Mouse (Mus musculus) lung, postnatal 0 days (tissue): ENCODE results near the gene Olfr148. TPM values are rescaled to one million over a fixed set of nuclear protein-coding genes. Genes with fewer than 3 reads are reported as not detected.

Experiments used
- ATAC-seq: fragments of 200-750 bp; cut with Nextera tagmentation; 2 replicates; pipeline ENCODE4 v1.8.0; 2017; ENCODE audit warnings: moderate library complexity
- DNase-seq: peaks from one replicate; pipeline ENCODE4 v3.0.0-alpha.2; 2016; ENCODE audit warnings: low spot score
- H3K27ac ChIP-seq: fragments of 300-500 bp; sonication (generic); 2 replicates; pipeline ENCODE4 v1.5.1; 2014; ENCODE audit warnings: antibody characterized with exemption, mild to moderate bottlenecking, low read length, mixed read lengths
- H3K27me3 ChIP-seq: fragments of 300-500 bp; sonication (generic); replicated peaks from 2 replicates; pipeline ENCODE4 v1.6.1; 2014; ENCODE audit warnings: low read length, mixed read lengths; ENCODE audit not compliant: insufficient read depth
- H3K36me3 ChIP-seq: fragments of 300-500 bp; sonication (generic); 2 replicates; pipeline ENCODE4 v1.6.1; 2014; ENCODE audit warnings: low read length, mixed read lengths; ENCODE audit not compliant: insufficient read depth
- H3K4me1 ChIP-seq: fragments of 300-500 bp; sonication (generic); 2 replicates; pipeline ENCODE4 v1.6.1; 2014; ENCODE audit warnings: antibody characterized with exemption, low read depth, low read length, mixed read lengths; ENCODE audit not compliant: insufficient read depth
- H3K4me2 ChIP-seq: fragments of 300-500 bp; sonication (generic); replicated peaks from 2 replicates; pipeline ENCODE4 v1.6.1; 2014; ENCODE audit warnings: low read depth, mild to moderate bottlenecking, low read length, moderate library complexity, mixed read lengths
- H3K4me3 ChIP-seq: fragments of 300-500 bp; sonication (generic); 2 replicates; pipeline ENCODE4 v1.5.1; 2014; ENCODE audit warnings: low read depth, low read length
- H3K9ac ChIP-seq: fragments of 300-500 bp; sonication (generic); replicated peaks from 2 replicates; pipeline ENCODE4 v1.6.1; 2014; ENCODE audit warnings: low read depth, mild to moderate bottlenecking
- H3K9me3 ChIP-seq: fragments of 300-500 bp; sonication (generic); 2 replicates; pipeline ENCODE4 v1.6.1; 2016; ENCODE audit warnings: low read length, mixed read lengths
- CTCF ChIP-seq: IDR thresholded peaks from 2 replicates; pipeline ENCODE4 v1.5.1; 2016; ENCODE audit warnings: antibody characterized with exemption, mild to moderate bottlenecking
- EP300 ChIP-seq: IDR thresholded peaks from 2 replicates; pipeline ENCODE4 v1.6.1; 2016; ENCODE audit warnings: antibody characterized with exemption, mild to moderate bottlenecking, control low read depth
- WGBS: fragments of 180-500 bp; shearing (Covaris S2); extraction: QIAGEN DNeasy Blood & Tissue Kit; methylation state at CpG from one replicate; pipeline ENCODE4 v1.1.7; 2014; 5-methylcytosine and 5-hydroxymethylcytosine counted together
- polyA plus RNA-seq: library from polyadenylated mRNA; unstranded; fragments of >200 nt; fragmentation: Nextera tagmentation; extraction: Ambion mirVana; gene quantifications from 2 replicates; pipeline ENCODE4 v1.2.1, GENCODE M21; 2015

Gene Olfr148
- polyA plus RNA-seq = not detected in 2 replicates

GRCm38 (mm10) chr9:39610355-39610754, at the start of gene Olfr148:
Olfr148 (plus strand) TSS chr9:39610655.
- Histone ChIP-seq H3K27ac (no peak within 1 kb of the TSS), H3K27me3 (no peaks in the 10 kb centered on the region), H3K4me1 (no peaks in the 10 kb centered on the region), H3K9ac (no peak within 1 kb of the TSS), H3K4me2 (no peak within 1 kb of the TSS), H3K36me3 (no peaks in the 10 kb centered on the region), H3K9me3 (no peaks in the 10 kb centered on the region), H3K4me3 (no peak within 1 kb of the TSS)
- WGBS = 65% methylated on average over 3 of the region's 3 CpGs
- DNase-seq = no peak
- TF ChIP-seq EP300 (no peak), CTCF (no peak)
- ATAC-seq = no peak

GRCm38 (mm10) chr9:39575469-39575868, 35.0 kb upstream of the Olfr148 start, which contains the start of gene Olfr959:
Olfr959 (minus strand) TSS chr9:39575569.
- TF ChIP-seq CTCF = no peak
- TF ChIP-seq EP300 = no peak
- Histone ChIP-seq H3K4me2 (no peak within 1 kb of the TSS), H3K36me3 (no peaks in the 10 kb centered on the region), H3K4me3 (no peak within 1 kb of the TSS), H3K27ac (no peak within 1 kb of the TSS), H3K9ac (no peak within 1 kb of the TSS), H3K4me1 (no peaks in the 10 kb centered on the region), H3K9me3 (no peaks in the 10 kb centered on the region), H3K27me3 (no peaks in the 10 kb centered on the region)
- DNase-seq (no peak), ATAC-seq (no peak)
- WGBS = 71% methylated on average over 3 of the region's 3 CpGs

GRCm38 (mm10) chr9:39577050-39577449, 33.4 kb upstream of the Olfr148 start:
- H3K27me3 ChIP-seq = no peaks in the 10 kb centered on the region
- WGBS = 79% methylated on average over 5 of the region's 5 CpGs
- H3K27ac ChIP-seq = no peak overlapping the region
- H3K4me1 ChIP-seq = no peaks in the 10 kb centered on the region
- ATAC-seq (no peak), DNase-seq (no peak)
- H3K9me3 ChIP-seq = no peaks in the 10 kb centered on the region
- TF ChIP-seq CTCF (no peak), EP300 (no peak)
- H3K36me3 ChIP-seq = no peaks in the 10 kb centered on the region
- no peak overlapping the region for H3K4me3 ChIP-seq
- no peak overlapping the region for H3K9ac ChIP-seq
- no peak overlapping the region for H3K4me2 ChIP-seq

- H3K9ac ChIP-seq = no peak overlapping the region
- H3K27me3 ChIP-seq = no peaks in the 10 kb centered on the region
- H3K4me1 ChIP-seq = 0 out of 2 replicates have a peak, but pooled peaks cover 5% of the 10 kb centered on the region
- no peak overlapping the region for H3K27ac ChIP-seq
- H3K4me2 ChIP-seq = peak overlapping the region; percentile 48
- H3K4me3 ChIP-seq = peak overlapping the region; percentile 3; the same call in 1 of the 2 replicates
- WGBS = 1% methylated on average over 18 of the region's 19 CpGs
- TF ChIP-seq EP300 = no peak
- no peak for TF ChIP-seq CTCF
- DNase-seq (peak; percentile 7), ATAC-seq (no peak)
- no peaks in the 10 kb centered on the region for H3K9me3 ChIP-seq
- no peaks in the 10 kb centered on the region for H3K36me3 ChIP-seq
Observed at GRCm38 (mm10) chr9:39602536-39603332, 7.7 kb upstream of the Olfr148 start.

GRCm38 (mm10) chr9:39603333-39603845, 7.1 kb upstream of the Olfr148 start:
- H3K9me3 ChIP-seq = no peaks in the 10 kb centered on the region
- H3K4me2 ChIP-seq = peak overlapping the region; percentile 48
- TF ChIP-seq CTCF (no peak), EP300 (no peak)
- peak overlapping the region; percentile 3; the same call in 1 of the 2 replicates for H3K4me3 ChIP-seq
- H3K4me1 ChIP-seq = 0 out of 2 replicates have a peak, but pooled peaks cover 5% of the 10 kb centered on the region
- ATAC-seq (no peak; the same call in 1 of the 2 replicates), DNase-seq (peak; percentile 32)
- H3K27ac ChIP-seq = no peak overlapping the region
- H3K36me3 ChIP-seq = no peaks in the 10 kb centered on the region
- no peaks in the 10 kb centered on the region for H3K27me3 ChIP-seq
- no peak overlapping the region for H3K9ac ChIP-seq
- WGBS = under 1% methylated on average over 9 of the region's 9 CpGs

- H3K36me3 ChIP-seq = no peaks in the 10 kb centered on the region
- ATAC-seq (no peak), DNase-seq (no peak)
- H3K27me3 ChIP-seq = no peaks in the 10 kb centered on the region
- peak within 1 kb of the TSS; percentile 20; the same call in 1 of the 2 replicates for H3K4me3 ChIP-seq
- H3K27ac ChIP-seq = no peak within 1 kb of the TSS
- WGBS = 3% methylated on average over 8 of the region's 8 CpGs
- H3K4me2 ChIP-seq = peak within 1 kb of the TSS; percentile 48
- no peaks in the 10 kb centered on the region for H3K9me3 ChIP-seq
- no peak within 1 kb of the TSS for H3K9ac ChIP-seq
- H3K4me1 ChIP-seq = 0 out of 2 replicates have a peak, but pooled peaks cover 5% of the 10 kb centered on the region
- TF ChIP-seq CTCF (no peak), EP300 (no peak)
Observed at GRCm38 (mm10) chr9:39603999-39604453, 6.4 kb upstream of the Olfr148 start, which contains the start of gene AW551984. AW551984 (minus strand) TSS chr9:39604403.
